ENCODE assay signal across 17 mouse cellular contexts in genomic region chr9:48728731-48729123, GRCm38 (mm10).
A peak's percentile ranks its signal among the peaks of the same experiment; 100 is the strongest.
DNase-seq lines count a peak whose midpoint lies in the region; ATAC-seq and TF ChIP-seq lines count a peak whose summit lies in the region.
"Had no signal": no experiment of that assay in that cellular context is flagged by ENCODE, and none has a peak within 500 bp of the region (broad histone marks: within the 10 kb centered on the region; RNA-seq: fewer than 3 reads in every experiment).

No protein-coding gene starts in this region.

- H3K4me2 ChIP-seq in midbrain, embryonic 16.5 days (ENCODE audit: low read length) = no peak overlapping the region
- no peak overlapping the region for H3K4me2 ChIP-seq in heart, embryonic 14.5 days (ENCODE audit: low read length)
- 0 out of 2 replicates have a peak overlapping the region, but pooled peaks have one; percentile 7 for H3K4me2 ChIP-seq in limb, embryonic 14.5 days (replicated peaks; ENCODE audit: low read depth, low read length, severe bottlenecking)
- no peak overlapping the region for H3K4me2 ChIP-seq in intestine, postnatal 0 days (replicated peaks; ENCODE audit: low read depth)
- H3K4me2 ChIP-seq: embryonic facial prominence, embryonic 15.5 days; forebrain, embryonic 13.5 days; midbrain, embryonic 12.5 days; stomach, embryonic 15.5 days had no signal

- DNase-seq in heart, adult 2 months = peak; percentile 43 to 51
- DNase-seq in heart, postnatal 25 days (ENCODE audit: low spot score) = no peak
- no peak for DNase-seq in midbrain, embryonic 10.5 days (ENCODE audit: low spot score)
- no peak for DNase-seq in limb, embryonic 14.5 days (ENCODE audit: low spot score)
- DNase-seq in urinary bladder, adult 2 months (ENCODE audit: low spot score) = no peak
- DNase-seq: liver, postnatal 0 days; lung, postnatal 4 days; thymus, postnatal 25 days had no signal

- intact Hi-C loops in heart, adult 2 months (cut with DNase I) = no loop called here
- intact Hi-C loops in heart, postnatal 25 days (cut with DNase I) = no loop called here

- 62% methylated on average over 13 of the region's 13 CpGs for WGBS in heart, adult 2 months
- 77% methylated on average over 13 of the region's 13 CpGs for WGBS in midbrain, embryonic 10.5 days
- 48% methylated on average over 13 of the region's 13 CpGs for WGBS in midbrain, embryonic 16.5 days
- WGBS in heart, embryonic 14.5 days = 62% methylated on average over 13 of the region's 13 CpGs
- WGBS in limb, embryonic 14.5 days = 15% methylated on average over 13 of the region's 13 CpGs
- WGBS in intestine, postnatal 0 days = 82% methylated on average over 13 of the region's 13 CpGs

- H3K4me1 ChIP-seq in heart, adult 2 months (ENCODE audit: control insufficient read depth, insufficient read depth, low read length) = peaks cover 65% of the 10 kb centered on the region
- H3K4me1 ChIP-seq in midbrain, embryonic 10.5 days = peaks cover 80% of the 10 kb centered on the region
- peaks cover 18% of the 10 kb centered on the region for H3K4me1 ChIP-seq in midbrain, embryonic 16.5 days (ENCODE audit: control insufficient read depth, insufficient read depth, low read length)
- peaks cover 38% of the 10 kb centered on the region in 2 experiments for H3K4me1 ChIP-seq in heart, embryonic 14.5 days (ENCODE audit: control insufficient read depth in 2 of 2, insufficient read depth in 2 of 2, low read length in 2 of 2)
- peaks cover 24% of the 10 kb centered on the region for H3K4me1 ChIP-seq in limb, embryonic 14.5 days (ENCODE audit: control insufficient read depth, insufficient read depth, low read length)
- H3K4me1 ChIP-seq in intestine, postnatal 0 days (replicated peaks; ENCODE audit: control insufficient read depth, insufficient read depth, low read length) = peaks cover 4% of the 10 kb centered on the region

- ATAC-seq in midbrain, embryonic 16.5 days = no peak
- ATAC-seq in heart, embryonic 14.5 days (ENCODE audit: insufficient number of reproducible peaks, insufficient read depth, low FRiP score, low read depth) = no peak
- ATAC-seq in limb, embryonic 14.5 days (ENCODE audit: low FRiP score, low read depth) = no peak
- no peak for ATAC-seq in intestine, postnatal 0 days
- ATAC-seq: forebrain, embryonic 13.5 days; hindbrain, embryonic 16.5 days; liver, postnatal 0 days had no signal

- H3K4me3 ChIP-seq in heart, adult 2 months = no peak overlapping the region
- no peak overlapping the region for H3K4me3 ChIP-seq in midbrain, embryonic 10.5 days
- no peak overlapping the region for H3K4me3 ChIP-seq in midbrain, embryonic 16.5 days (ENCODE audit: low read depth, low read length)
- H3K4me3 ChIP-seq in heart, embryonic 14.5 days (ENCODE audit: control insufficient read depth in 1 of 2, insufficient read depth in 1 of 2, low read depth in 1 of 2, low read length in 2 of 2) = no peak overlapping the region
- H3K4me3 ChIP-seq in limb, embryonic 14.5 days (replicated peaks; ENCODE audit: low read length) = no peak overlapping the region
- no peak overlapping the region for H3K4me3 ChIP-seq in intestine, postnatal 0 days (ENCODE audit: low read depth, low read length)
- H3K4me3 ChIP-seq: embryonic facial prominence, embryonic 15.5 days; forebrain, embryonic 13.5 days; midbrain, embryonic 12.5 days; myocyte; stomach, embryonic 15.5 days had no signal

- peak overlapping the region; percentile 1 for H3K9ac ChIP-seq in heart, adult 2 months (ENCODE audit: low read depth, low read length)
- no peak overlapping the region for H3K9ac ChIP-seq in midbrain, embryonic 16.5 days (ENCODE audit: low read depth, low read length)
- no peak overlapping the region for H3K9ac ChIP-seq in heart, embryonic 14.5 days (ENCODE audit: low read length)
- no peak overlapping the region for H3K9ac ChIP-seq in limb, embryonic 14.5 days (ENCODE audit: low read depth, low read length, severe bottlenecking)
- no peak overlapping the region for H3K9ac ChIP-seq in intestine, postnatal 0 days (ENCODE audit: low read depth, low read length)
- H3K9ac ChIP-seq: embryonic facial prominence, embryonic 15.5 days; forebrain, embryonic 13.5 days; liver, postnatal 0 days; midbrain, embryonic 12.5 days; stomach, embryonic 15.5 days had no signal

- peak overlapping the region; percentile 97 for H3K27ac ChIP-seq in heart, adult 2 months
- H3K27ac ChIP-seq in midbrain, embryonic 10.5 days (replicated peaks) = peak overlapping the region; percentile 77
- no peak overlapping the region for H3K27ac ChIP-seq in midbrain, embryonic 16.5 days (ENCODE audit: low read length)
- H3K27ac ChIP-seq in heart, embryonic 14.5 days (replicated peaks in 1 of 2; ENCODE audit: control insufficient read depth in 1 of 2, insufficient read depth in 1 of 2, low read depth in 2 of 2, low read length in 2 of 2) = peak overlapping the region; percentile 53 to 81
- H3K27ac ChIP-seq in limb, embryonic 14.5 days (replicated peaks; ENCODE audit: low read depth, low read length) = no peak overlapping the region
- H3K27ac ChIP-seq in intestine, postnatal 0 days (ENCODE audit: low read depth, low read length) = no peak overlapping the region
- H3K27ac ChIP-seq: embryonic facial prominence, embryonic 15.5 days; forebrain, embryonic 13.5 days; midbrain, embryonic 12.5 days; stomach, embryonic 15.5 days had no signal

- peak; percentile 43; the same call in 1 of the 2 replicates for TF ChIP-seq POLR2A in heart, adult 2 months (IDR thresholded peaks at IDR 0.05; ENCODE audit: insufficient read depth, low read depth, low read length)
- no peak for TF ChIP-seq POLR2A in limb, embryonic 14.5 days (IDR thresholded peaks at IDR 0.05; ENCODE audit: borderline replicate concordance, extremely low read depth, insufficient read depth, insufficient read length)

- TF ChIP-seq EP300 in heart, adult 2 months (IDR thresholded peaks at IDR 0.05; ENCODE audit: insufficient read depth, low read depth, low read length) = peak; percentile 62; the same call in 1 of the 2 replicates

- H3K9me3 ChIP-seq in midbrain, embryonic 10.5 days (replicated peaks) = no peaks in the 10 kb centered on the region
- no peaks in the 10 kb centered on the region for H3K9me3 ChIP-seq in midbrain, embryonic 16.5 days (replicated peaks; ENCODE audit: control insufficient read depth, low read length, poor library complexity, severe bottlenecking)
- no peaks in the 10 kb centered on the region for H3K9me3 ChIP-seq in heart, embryonic 14.5 days (ENCODE audit: control insufficient read depth, low read length)
- H3K9me3 ChIP-seq in limb, embryonic 14.5 days (ENCODE audit: control insufficient read depth, low read length) = no peaks in the 10 kb centered on the region
- no peaks in the 10 kb centered on the region for H3K9me3 ChIP-seq in intestine, postnatal 0 days (ENCODE audit: control insufficient read depth)
- H3K9me3 ChIP-seq: embryonic facial prominence, embryonic 15.5 days; forebrain, embryonic 13.5 days; midbrain, embryonic 12.5 days; stomach, embryonic 15.5 days had no signal

- TF ChIP-seq CTCF in heart, adult 2 months (IDR thresholded peaks at IDR 0.05) = no peak
- TF ChIP-seq CTCF in intestine, postnatal 0 days (IDR thresholded peaks at IDR 0.05; ENCODE audit: low read depth) = no peak

- no peaks in the 10 kb centered on the region for H3K27me3 ChIP-seq in heart, adult 2 months (ENCODE audit: control insufficient read depth, insufficient read depth, low read length)
- H3K27me3 ChIP-seq in midbrain, embryonic 10.5 days (ENCODE audit: low read depth, poor library complexity, severe bottlenecking) = no peaks in the 10 kb centered on the region
- H3K27me3 ChIP-seq in midbrain, embryonic 16.5 days (ENCODE audit: control insufficient read depth, insufficient read depth, low read depth, low read length) = no peaks in the 10 kb centered on the region; the same call in 1 of the 2 replicates
- no peaks in the 10 kb centered on the region for H3K27me3 ChIP-seq in heart, embryonic 14.5 days (ENCODE audit: control insufficient read depth, insufficient read depth, low read length)
- H3K27me3 ChIP-seq in limb, embryonic 14.5 days (ENCODE audit: control insufficient read depth, insufficient read depth, low read length) = peaks cover 15% of the 10 kb centered on the region; the same call in 1 of the 2 replicates
- H3K27me3 ChIP-seq in intestine, postnatal 0 days (replicated peaks; ENCODE audit: control insufficient read depth, insufficient read depth, low read length) = no peaks in the 10 kb centered on the region

- H3K79me2 ChIP-seq in heart, adult 2 months (replicated peaks; ENCODE audit: control insufficient read depth, insufficient read depth, low read length) = peaks cover 1% of the 10 kb centered on the region; the same call in 1 of the 2 replicates

- peaks cover 48% of the 10 kb centered on the region for H3K36me3 ChIP-seq in heart, adult 2 months (ENCODE audit: control insufficient read depth, insufficient read depth, low read length)
- H3K36me3 ChIP-seq in midbrain, embryonic 10.5 days = 0 out of 2 replicates have a peak, but pooled peaks cover 4% of the 10 kb centered on the region
- H3K36me3 ChIP-seq in midbrain, embryonic 16.5 days (ENCODE audit: control insufficient read depth, insufficient read depth, low read length) = no peaks in the 10 kb centered on the region
- no peaks in the 10 kb centered on the region for H3K36me3 ChIP-seq in heart, embryonic 14.5 days (ENCODE audit: control insufficient read depth, insufficient read depth, low read length)
- no peaks in the 10 kb centered on the region for H3K36me3 ChIP-seq in limb, embryonic 14.5 days (ENCODE audit: control insufficient read depth, insufficient read depth, low read length)
- H3K36me3 ChIP-seq in intestine, postnatal 0 days (ENCODE audit: control insufficient read depth, insufficient read depth) = no peaks in the 10 kb centered on the region
- H3K36me3 ChIP-seq: embryonic facial prominence, embryonic 15.5 days; midbrain, embryonic 12.5 days; stomach, embryonic 15.5 days had no signal

Comparison
In these comparisons a context has a peak if more than half of its experiments do, and no peak if none do; other contexts are left out.
1. DNase-seq: peak in heart, adult 2 months (2 of 2); none in heart, postnatal 25 days (single experiment), midbrain, embryonic 10.5 days (single experiment), limb, embryonic 14.5 days (single experiment) and urinary bladder, adult 2 months (single experiment).
2. H3K27ac ChIP-seq: peak in heart, adult 2 months (single experiment), midbrain, embryonic 10.5 days (single experiment) and heart, embryonic 14.5 days (2 of 2); none in midbrain, embryonic 16.5 days (single experiment), limb, embryonic 14.5 days (single experiment) and intestine, postnatal 0 days (single experiment).